Mouse (Mus musculus) limb, embryonic 14.5 days (tissue): Measurements from ENCODE around the gene Wwc2. TPM values are rescaled to one million over a fixed set of nuclear protein-coding genes. Genes with fewer than 3 reads are reported as not detected.

Experiments used
- ATAC-seq: fragments of 200-750 bp; cut with Nextera tagmentation; 2 replicates; pipeline ENCODE4 v1.8.0; 2017; ENCODE audit warnings: low read depth, moderate number of reproducible peaks, moderate TSS enrichment; ENCODE audit not compliant: low FRiP score
- DNase-seq: peaks from one replicate; pipeline ENCODE4 v3.0.0-alpha.2; 2015; ENCODE audit warnings: low spot score
- H3K27ac ChIP-seq: fragments of 300-500 bp; sonication (generic); replicated peaks from 2 replicates; pipeline ENCODE4 v1.5.1; 2014; ENCODE audit warnings: low read depth, mild to moderate bottlenecking, low read length, moderate library complexity, mixed read lengths
- H3K27me3 ChIP-seq: fragments of 300-500 bp; sonication (generic); 2 replicates; pipeline ENCODE4 v1.6.1; 2014; ENCODE audit warnings: low read length, mixed read lengths; ENCODE audit not compliant: control insufficient read depth, insufficient read depth
- H3K36me3 ChIP-seq: fragments of 300-500 bp; sonication (generic); 2 replicates; pipeline ENCODE4 v1.6.1; 2014; ENCODE audit warnings: mild to moderate bottlenecking, low read length, moderate library complexity, mixed read lengths; ENCODE audit not compliant: control insufficient read depth, insufficient read depth
- H3K4me1 ChIP-seq: fragments of 300-500 bp; sonication (generic); 2 replicates; pipeline ENCODE4 v1.6.1; 2014; ENCODE audit warnings: antibody characterized with exemption, low read length, mixed read lengths; ENCODE audit not compliant: control insufficient read depth, insufficient read depth
- H3K4me2 ChIP-seq: fragments of 300-500 bp; sonication (generic); replicated peaks from 2 replicates; pipeline ENCODE4 v1.6.1; 2014; ENCODE audit warnings: low read depth, mild to moderate bottlenecking, low read length, moderate library complexity; ENCODE audit not compliant: severe bottlenecking
- H3K4me3 ChIP-seq: fragments of 300-500 bp; sonication (generic); replicated peaks from 2 replicates; pipeline ENCODE4 v1.5.1; 2014; ENCODE audit warnings: low read length
- H3K9ac ChIP-seq: fragments of 300-500 bp; sonication (generic); 2 replicates; pipeline ENCODE4 v1.6.1; 2014; ENCODE audit warnings: mild to moderate bottlenecking, low read depth, low read length, moderate library complexity; ENCODE audit not compliant: severe bottlenecking
- H3K9me3 ChIP-seq: fragments of 300-500 bp; sonication (generic); 2 replicates; pipeline ENCODE4 v1.6.1; 2016; ENCODE audit warnings: low read length; ENCODE audit not compliant: control insufficient read depth
- POLR2A ChIP-seq: fragments of 200-500 bp; IDR thresholded peaks from 2 replicates; pipeline ENCODE4 v1.8.0; 2012; ENCODE audit warnings: inconsistent platforms, mild to moderate bottlenecking, moderate library complexity, borderline replicate concordance; ENCODE audit not compliant: insufficient read depth, insufficient read length; ENCODE audit errors: extremely low read depth
- WGBS: fragments of 180-500 bp; shearing (Covaris S2); extraction: QIAGEN DNeasy Blood & Tissue Kit; methylation state at CpG from one replicate; pipeline ENCODE4 v1.1.7; 2014; 5-methylcytosine and 5-hydroxymethylcytosine counted together
- polyA plus RNA-seq, 2 experiments: library from polyadenylated mRNA; depleted of rRNA in 1 of 2; stranded (reverse) in 1 of 2; unstranded in 1 of 2; fragments of >200 nt; fragmentation: Nextera tagmentation in 1 of 2; extraction: Ambion mirVana in 1 of 2; gene quantifications; 2 replicates each; pipeline versions ENCODE4 v1.2.1 to v1.2.3; 2012 to 2014

Wwc2 gene
- polyA plus RNA-seq, 2 experiments: 10.9 to 13.5 TPM

- no peaks in the 10 kb centered on the region for H3K27me3 ChIP-seq
- H3K9me3 ChIP-seq: no peaks in the 10 kb centered on the region
- H3K36me3 ChIP-seq: peaks cover 16% of the 10 kb centered on the region
- H3K4me1 ChIP-seq: peaks cover 12% of the 10 kb centered on the region
- DNase-seq: no peak
- 46% methylated on average over 13 of the region's 13 CpGs for WGBS
- ATAC-seq: no peak
- TF ChIP-seq POLR2A: no peak
- H3K4me3 ChIP-seq: no peak overlapping the region
- H3K27ac ChIP-seq: no peak overlapping the region
- no peak overlapping the region for H3K4me2 ChIP-seq
- no peak overlapping the region for H3K9ac ChIP-seq
Observed at GRCm38 (mm10) chr8:47891641-47892040, 99.1 kb downstream of the Wwc2 start.

DNA sequence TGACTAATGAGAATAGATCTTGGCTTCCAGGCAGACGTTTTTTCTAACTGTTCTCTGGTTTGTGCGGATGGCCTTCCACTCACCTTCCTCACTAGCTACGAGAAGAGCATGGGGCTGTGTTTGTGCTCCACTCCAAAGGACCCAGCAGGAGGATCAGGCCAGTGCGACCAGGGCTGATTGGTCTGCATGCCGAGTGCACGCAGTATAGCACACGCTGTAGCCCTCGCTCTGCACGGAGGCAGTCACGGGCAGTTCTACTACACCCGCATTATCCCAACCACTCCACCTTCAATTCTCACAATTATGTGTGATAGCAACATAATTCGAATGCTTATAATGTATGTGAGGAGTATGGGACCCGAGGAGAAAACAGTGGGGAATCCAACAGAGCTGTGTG is 99.9 kb downstream of the Wwc2 start:
- WGBS: 75% methylated on average over 13 of the region's 13 CpGs
- H3K9me3 ChIP-seq: no peaks in the 10 kb centered on the region
- DNase-seq: no peak
- no peak for TF ChIP-seq POLR2A
- H3K9ac ChIP-seq: no peak overlapping the region
- H3K4me3 ChIP-seq: no peak overlapping the region
- no peaks in the 10 kb centered on the region for H3K27me3 ChIP-seq
- peaks cover 18% of the 10 kb centered on the region for H3K36me3 ChIP-seq
- peaks cover 12% of the 10 kb centered on the region for H3K4me1 ChIP-seq
- no peak overlapping the region for H3K4me2 ChIP-seq
- H3K27ac ChIP-seq: no peak overlapping the region
- no peak for ATAC-seq

DNA sequence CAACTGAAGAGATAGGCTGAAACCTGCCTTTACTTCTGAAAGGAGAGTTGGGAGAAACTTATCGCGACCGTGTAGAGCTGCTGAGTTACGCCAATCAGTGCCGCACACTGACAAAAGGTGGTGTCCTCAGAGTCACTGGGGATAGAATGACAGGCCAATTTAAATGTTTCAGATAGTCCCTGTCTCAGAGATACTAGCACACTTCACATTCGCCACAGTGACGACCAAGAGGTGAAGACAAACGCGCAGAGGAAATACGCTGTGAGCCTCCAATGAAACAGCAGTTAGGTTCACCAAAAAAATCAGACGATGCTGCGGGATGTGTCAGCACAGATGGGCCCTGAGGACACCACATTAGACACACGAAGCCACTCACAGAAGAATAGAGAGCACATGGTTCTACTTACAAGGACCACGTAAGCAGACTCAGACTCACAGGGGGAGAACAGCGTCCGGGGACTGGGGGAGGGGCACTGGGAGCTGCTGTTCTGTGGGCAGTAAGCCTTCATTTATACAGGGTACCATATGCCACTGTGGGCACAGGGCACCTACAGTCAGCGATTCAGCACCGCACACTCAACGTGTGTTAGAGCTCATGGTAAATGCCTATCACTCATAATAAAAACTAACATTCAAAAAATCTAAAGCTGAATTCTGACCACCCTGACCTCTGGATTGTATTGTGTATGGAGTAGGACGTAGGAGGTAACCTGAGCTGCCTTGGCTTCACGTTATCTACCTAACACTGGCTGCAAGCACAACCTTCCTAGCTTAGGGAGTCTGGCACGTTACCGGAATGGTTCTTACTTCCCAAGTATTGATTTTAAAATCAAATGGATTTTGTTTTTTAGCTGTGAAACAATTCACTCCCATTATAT is 100.5 kb downstream of the Wwc2 start:
- H3K4me3 ChIP-seq: no peak overlapping the region
- peaks cover 12% of the 10 kb centered on the region for H3K4me1 ChIP-seq
- peaks cover 23% of the 10 kb centered on the region for H3K36me3 ChIP-seq
- H3K9me3 ChIP-seq: no peaks in the 10 kb centered on the region
- no peak overlapping the region for H3K9ac ChIP-seq
- no peak overlapping the region for H3K27ac ChIP-seq
- TF ChIP-seq POLR2A: no peak
- H3K4me2 ChIP-seq: no peak overlapping the region
- WGBS: 60% methylated on average over 23 of the region's 23 CpGs
- H3K27me3 ChIP-seq: no peaks in the 10 kb centered on the region
- peak; percentile 19; the same call in 1 of the 2 replicates for ATAC-seq
- no peak for DNase-seq

DNA sequence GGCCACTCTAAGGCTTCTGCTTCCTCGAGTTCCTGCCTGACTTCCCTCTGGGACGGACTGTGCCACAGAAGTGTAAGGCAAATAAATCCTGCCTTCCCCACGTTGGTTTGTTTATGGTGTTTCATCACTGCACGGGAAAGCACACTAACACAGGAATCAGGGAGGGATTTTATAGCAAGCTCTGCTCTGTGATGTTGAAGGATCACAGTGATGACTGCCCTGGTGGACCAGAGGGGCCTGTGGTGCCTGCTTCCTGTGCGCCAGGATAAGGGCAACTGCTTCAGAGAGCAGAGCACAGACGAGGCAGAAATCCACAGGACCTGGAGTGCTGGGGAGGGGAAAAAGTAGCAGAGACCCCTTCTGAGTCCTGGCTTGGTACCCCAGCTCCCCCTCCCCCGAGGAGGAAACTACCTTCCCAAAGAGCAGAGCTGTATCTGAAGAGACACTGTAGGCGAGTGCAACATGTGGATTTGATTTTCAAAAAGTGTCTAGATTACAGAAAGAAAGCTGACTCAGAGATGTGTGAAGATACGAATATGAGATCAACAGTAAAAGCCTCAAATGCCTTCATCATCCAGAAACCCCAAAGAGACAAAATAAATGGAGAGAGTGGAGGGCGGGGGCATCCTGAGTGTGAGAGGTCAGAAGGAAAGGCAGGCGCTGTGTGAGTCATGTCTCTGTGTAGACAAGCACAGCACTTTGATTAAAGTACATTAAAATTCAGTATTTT is 101.7 kb downstream of the Wwc2 start:
- 38% methylated on average over 11 of the region's 11 CpGs for WGBS
- Histone ChIP-seq H3K4me3 (no peak overlapping the region), H3K9me3 (no peaks in the 10 kb centered on the region), H3K4me2 (no peak overlapping the region), H3K27me3 (no peaks in the 10 kb centered on the region), H3K36me3 (peaks cover 20% of the 10 kb centered on the region), H3K4me1 (peaks cover 12% of the 10 kb centered on the region), H3K9ac (no peak overlapping the region), H3K27ac (0 out of 2 replicates have a peak overlapping the region, but pooled peaks have one; percentile 14)
- TF ChIP-seq POLR2A: no peak
- ATAC-seq (no peak), DNase-seq (no peak)

GRCm38 (mm10) chr8:47884306-47884705 is 106.4 kb downstream of the Wwc2 start:
- no peak overlapping the region for H3K4me3 ChIP-seq
- H3K4me2 ChIP-seq: no peak overlapping the region
- H3K9me3 ChIP-seq: no peaks in the 10 kb centered on the region
- DNase-seq (no peak), ATAC-seq (no peak)
- no peak overlapping the region for H3K27ac ChIP-seq
- H3K36me3 ChIP-seq: peaks cover 40% of the 10 kb centered on the region
- no peak overlapping the region for H3K9ac ChIP-seq
- peaks cover 6% of the 10 kb centered on the region; the same call in 1 of the 2 replicates for H3K4me1 ChIP-seq
- no peaks in the 10 kb centered on the region for H3K27me3 ChIP-seq
- 94% methylated on average over 5 of the region's 5 CpGs for WGBS
- TF ChIP-seq POLR2A: no peak
